Mouse (Mus musculus): ENCODE measurements at regions not wholly inside any gene's neighbourhood (a gene's known extent, or its start where the extent isn't known, plus 50 kb on each side); places are given as distances from the start of the nearest gene placed in this dataset.

DNA sequence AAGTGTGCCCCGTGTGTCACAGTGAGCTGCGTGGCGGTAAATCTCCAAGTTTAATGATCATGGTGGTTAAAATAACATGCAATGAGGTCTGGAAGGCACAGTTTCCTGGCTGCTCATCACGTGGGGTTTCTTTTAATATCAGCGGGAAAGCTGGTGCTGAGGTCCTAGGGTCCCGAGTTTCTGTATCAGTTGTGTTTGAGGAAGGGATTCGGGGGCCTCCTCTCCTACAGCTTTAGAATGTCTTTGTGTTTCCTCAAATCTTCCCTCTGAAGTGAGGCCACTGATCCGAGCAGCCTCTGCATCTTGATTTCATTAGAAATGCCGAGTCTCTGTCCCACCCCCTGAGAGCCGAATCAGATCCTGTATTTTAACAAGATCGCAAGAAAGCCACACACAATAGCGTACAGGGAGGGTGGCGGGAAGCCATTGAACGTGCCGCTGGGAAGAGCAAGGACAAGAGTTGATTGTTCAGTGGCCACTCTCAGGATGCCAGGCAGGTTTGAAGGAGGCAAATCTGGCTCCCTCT, 215.5 kb downstream of the Ppp4r2 start:
- no peak for DNase-seq

DNA sequence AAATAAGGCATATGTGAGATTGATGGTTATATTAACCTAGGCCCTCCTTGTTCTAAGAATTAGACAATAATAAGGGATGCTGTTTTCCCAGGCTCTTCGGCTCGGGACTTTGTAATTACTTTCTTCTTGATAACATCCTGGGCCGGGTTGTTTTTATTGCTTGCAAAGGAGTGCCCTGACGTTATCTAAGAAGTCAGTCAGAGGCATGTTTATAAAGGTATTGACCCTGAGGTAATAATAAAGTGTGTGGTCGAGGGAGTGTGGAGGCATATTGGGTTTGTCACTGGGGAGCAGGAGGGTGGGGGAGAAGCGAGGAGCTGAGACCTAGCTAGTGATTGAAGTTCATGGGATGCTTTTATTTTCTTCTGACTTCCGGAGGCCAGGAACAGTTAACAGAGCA, 221.5 kb downstream of the Ppp4r2 start:
- DNase-seq = no peak

DNA sequence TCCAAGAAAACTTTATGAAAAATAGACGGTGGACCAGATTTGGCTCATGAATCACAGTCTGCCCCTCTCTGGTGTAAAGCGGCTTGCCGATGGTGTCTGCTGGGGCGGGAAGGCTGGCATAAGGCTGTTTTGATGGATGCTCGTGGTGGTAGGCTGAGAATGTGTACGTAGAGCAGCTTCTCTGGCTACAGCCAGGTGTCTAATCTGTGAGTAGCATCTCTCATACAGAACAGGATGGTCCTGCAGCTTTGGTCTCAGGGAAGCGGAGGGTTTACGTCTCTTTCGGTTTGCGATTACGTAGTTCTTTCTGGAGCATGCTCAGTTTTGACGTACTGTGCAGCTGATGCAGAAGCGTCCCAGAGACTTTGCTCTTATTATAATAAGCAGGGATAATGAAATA, 222.9 kb downstream of the Ppp4r2 start:
- no peak for DNase-seq

DNA sequence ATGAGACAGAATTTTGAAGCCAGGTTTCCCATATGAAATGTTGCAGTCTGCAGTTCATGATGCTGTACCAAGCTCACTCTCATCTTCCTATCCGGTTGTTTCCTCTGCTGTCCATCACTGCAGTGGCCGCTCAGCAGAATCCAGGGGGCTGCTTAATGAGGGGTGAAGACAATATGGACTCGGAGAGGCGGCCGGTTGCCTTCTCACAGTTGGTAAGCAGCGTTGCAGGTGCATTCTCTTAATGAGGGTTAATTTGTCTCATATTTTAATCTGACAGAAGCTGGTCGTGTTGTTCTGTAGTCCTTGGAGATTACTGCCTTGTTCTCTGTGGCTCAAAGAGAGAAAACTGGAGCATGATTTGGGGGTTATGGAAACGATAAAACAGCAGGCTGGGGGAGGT, 225.6 kb downstream of the Ppp4r2 start:
- no peak for DNase-seq

DNA sequence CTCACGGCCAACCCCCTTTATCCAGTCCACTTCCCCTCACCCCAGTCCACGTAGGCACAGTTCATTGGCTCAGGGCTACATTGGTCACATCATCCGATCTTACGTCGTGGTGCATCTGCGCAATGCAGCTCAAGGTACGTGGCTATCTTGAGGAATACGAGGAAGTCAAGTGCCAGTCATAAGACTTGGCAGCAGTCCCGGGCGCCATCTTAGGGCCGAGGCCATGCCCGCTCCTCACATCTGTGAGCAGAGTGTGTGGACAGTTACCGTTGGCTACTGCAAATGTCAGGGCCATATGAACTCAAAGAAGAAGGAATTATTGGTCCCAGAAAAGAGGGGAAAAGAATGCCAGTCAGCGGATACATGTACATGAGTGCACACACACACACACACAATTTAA, 228.8 kb downstream of the Ppp4r2 start:
- no peak for DNase-seq

DNA sequence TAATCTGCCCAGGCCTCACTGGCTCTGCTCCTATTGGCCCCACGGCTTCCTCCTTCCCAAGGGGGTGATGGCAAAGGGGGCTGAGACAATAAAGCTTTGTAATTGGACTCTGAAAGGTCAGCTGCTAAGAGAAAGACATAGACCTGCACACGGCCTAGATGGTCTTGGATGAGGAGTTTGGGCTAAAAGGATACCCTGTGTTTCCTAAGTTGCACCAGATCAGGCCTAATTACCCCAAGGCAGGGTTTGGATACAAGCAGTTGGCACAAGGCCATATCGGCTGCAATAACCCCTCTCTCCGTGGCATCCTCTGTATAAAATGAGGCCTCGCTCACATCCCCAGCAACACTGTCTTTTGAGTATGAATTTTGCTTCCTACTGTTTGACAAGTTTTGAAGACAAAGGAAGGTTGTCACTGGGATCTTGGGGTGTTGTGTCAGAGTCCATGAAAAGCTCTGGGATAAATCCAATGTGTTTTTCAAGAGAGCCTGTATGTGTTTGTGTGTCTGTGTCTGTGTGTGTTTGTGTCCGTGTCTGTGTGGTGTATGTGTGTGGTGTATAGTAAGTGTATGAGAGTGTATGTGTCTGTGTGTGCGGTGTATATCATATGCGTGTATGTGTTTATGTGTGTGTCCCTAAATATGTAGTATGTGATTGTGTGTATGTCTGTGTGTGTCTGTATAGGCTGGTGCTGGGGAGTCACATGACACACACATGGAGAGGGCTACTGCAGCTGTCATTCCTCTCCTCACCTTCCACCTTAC, 242.5 kb downstream of the Ppp4r2 start:
- DNase-seq = no peak

DNA sequence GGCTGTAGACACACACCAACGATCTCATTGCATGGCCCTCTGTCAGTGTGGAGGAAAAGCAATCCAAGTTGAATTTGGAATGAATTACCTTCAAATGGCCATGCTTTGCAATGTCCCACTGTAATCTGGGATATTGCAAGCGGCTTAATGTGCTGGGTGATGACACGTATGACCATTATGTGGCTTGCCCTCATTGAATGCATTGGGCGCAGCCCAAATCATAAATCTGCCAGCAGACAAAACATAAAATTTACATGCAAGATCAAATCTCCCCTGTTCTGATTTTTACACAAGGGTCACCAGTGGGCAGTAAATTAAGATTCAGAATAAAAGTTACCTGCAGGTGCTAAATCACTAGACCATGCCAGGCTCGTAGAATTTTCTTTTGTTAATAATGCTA, 244.9 kb downstream of the Ppp4r2 start:
- DNase-seq = no peak

DNA sequence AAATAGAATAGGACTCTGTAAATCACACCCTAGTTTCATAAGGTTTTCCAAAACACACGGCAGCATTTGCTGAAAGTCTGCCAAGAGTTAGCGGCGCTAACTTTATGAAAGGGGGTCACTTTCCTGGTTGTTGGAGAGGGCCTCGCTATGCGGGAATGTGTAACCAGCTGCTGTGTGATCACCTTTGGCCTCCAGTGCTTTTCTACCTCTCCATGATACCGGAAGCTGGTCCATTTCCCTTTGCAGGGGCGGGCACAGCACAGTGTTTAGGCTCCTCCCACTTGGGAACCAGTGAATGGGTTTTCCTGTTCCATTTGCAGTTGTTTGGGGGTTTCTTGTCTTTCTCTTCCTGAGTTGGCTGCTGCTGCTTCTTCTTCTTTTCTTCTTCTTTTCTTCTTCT, 250.3 kb downstream of the Ppp4r2 start:
- DNase-seq = no peak

DNA sequence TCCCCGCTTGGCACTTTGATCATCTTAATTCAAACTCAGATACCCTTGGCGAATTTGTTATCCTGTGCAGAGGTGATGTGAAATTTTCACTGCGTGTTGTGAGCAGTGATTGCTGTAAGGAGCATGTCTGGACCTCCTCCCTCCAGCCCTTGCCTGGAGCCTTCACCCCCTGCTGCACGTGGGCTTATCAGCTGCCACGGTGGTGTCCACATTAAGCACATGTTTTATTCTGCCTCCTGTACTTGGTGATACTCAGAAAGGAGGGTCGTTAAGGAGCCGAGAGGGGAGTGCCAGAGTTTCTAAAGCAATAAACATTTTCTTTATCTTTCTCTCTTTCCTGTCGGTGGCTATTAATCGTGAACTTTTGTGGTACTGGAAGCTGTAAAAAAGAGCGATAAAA, 258.8 kb downstream of the Ppp4r2 start:
- DNase-seq = no peak
